Mouse (Mus musculus) testis, postnatal 14 days (tissue): ENCODE results near the gene Grm8.

Source experiments
- DNase-seq: peaks from one replicate; pipeline ENCODE4 v3.0.0; 2021; ENCODE audit warnings: low spot score

The Grm8 gene

DNA sequence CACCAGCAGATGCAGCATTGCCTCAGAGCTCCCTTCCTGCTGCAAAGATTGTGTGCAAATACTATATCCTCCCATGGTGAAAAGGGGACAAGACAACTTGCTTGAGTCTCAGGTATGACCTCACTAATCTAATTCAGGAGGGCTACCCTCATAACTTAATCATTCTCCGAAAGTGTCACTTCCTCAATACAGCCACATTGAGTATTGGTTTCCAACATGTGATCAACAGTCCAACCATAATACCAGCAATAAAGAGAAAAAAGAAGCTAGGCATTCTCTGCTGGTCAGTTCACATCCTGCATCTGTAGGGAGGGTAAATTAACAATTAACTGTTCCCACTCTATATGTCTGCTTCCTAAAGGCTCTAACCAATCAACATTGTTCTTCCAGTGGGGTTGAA is 94.2 kb downstream of the Grm8 start:
- DNase-seq: no peak

DNA sequence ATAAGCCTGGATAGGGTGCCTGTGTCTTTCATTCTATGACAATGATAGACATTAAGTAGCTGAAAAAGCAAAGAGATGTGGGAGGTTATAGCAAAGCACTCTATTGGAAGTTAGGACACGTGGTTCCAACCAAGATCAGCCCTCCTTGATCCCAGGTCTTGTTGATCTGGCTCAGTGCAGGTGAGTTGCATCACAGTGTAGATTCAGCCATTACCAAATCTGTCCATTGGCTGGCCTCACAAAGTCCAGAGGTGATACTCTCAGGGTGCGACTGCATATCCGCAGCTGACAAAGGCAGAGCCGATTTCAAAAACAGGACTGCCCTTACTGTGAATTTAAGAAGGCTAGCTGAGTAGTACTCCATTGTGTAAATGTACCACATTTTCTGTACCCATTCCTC is 103.0 kb downstream of the Grm8 start:
- DNase-seq: no peak

DNA sequence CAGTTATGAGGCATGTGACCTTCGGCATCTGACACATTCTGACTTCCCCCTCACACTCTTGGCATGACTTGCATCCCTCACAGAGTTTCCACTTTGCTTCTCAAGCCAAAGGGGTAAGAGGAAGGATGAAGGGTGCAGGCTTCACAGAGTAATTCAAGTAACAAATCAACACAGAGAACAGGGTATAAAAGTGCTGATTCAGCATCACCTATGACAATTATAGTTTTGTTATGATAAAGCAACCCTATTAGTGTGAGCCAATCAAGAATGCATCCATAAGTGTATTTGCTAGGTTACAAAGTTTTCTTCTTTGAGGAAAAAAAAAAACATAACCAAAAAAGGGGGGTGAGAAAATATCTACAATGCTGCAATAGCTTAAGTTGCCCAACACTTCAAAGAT is 117.3 kb downstream of the Grm8 start:
- no peak for DNase-seq

DNA sequence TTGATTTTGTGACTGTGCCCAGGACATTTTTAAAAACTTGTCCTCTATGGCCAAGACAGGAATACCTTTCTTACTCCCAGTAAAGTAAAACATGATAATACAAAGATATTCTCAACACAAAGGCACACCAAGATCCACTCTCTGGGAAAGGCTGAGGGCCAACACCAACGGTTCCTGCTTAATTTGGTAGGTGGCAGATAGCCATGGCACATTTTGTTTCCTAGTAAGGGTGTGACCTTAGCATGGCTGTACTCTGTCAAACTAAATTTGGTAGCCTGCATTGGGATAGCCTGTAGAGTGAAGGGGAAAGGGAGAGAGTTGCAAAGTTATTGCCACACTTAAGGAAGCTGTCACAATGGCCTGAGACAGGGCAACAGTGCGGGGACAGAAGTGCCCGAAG is 128.0 kb downstream of the Grm8 start:
- DNase-seq: no peak

DNA sequence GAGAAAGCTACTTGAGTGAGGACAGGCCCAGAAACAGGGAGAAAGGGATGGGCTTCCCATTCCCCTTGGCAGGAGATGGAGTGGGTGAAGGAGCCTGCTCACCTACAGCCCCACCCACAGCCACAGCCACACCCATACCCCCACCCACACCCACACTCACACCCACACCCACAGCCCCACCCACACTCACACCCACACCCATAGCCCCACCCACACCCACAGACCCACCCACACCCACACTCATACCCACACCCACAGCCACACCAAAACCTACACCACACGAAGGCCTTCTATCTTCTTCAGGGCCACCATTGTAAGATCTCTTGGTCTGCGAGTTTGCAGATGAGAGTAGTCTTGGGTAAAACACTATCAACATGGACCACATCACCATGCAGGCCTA is 137.7 kb downstream of the Grm8 start:
- no peak for DNase-seq

DNA sequence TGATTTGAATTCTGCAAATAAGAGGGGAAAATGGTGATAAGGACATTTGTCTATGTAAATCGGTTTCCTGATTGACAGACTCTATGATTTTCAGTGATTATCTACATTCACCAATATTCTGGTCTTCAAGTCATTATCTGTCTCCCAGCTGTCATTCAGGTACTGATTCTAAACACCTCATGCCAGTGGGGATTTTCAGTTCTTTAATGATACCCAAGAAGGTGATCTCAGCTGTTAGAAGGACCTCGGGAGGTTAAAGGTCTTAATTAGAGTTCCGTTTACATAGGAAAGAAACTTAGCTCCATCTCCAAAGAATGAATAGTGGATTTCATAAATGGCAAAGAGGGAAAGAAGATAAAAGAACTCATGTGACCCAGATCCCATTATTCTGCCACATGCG is 143.7 kb downstream of the Grm8 start:
- no peak for DNase-seq

DNA sequence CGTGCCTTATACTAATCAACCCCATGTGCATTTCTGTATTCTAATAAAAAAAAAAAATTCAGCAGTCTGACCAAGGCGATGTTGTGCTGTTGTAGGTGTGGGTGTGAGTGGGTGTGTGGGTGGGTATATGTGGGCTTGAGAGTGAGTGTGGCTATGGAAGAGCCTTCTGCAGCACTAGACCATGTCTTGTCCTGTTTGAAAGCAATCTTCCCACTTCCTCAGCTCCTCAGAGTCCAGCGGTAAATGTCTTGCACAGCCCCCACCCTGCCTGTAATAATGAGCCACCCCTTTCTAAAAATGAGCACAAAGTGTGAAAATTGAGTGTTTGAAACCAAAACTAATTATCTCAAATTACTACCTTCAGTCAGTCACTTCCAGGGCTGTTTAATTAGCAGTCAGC is 152.4 kb downstream of the Grm8 start:
- no peak for DNase-seq

DNA sequence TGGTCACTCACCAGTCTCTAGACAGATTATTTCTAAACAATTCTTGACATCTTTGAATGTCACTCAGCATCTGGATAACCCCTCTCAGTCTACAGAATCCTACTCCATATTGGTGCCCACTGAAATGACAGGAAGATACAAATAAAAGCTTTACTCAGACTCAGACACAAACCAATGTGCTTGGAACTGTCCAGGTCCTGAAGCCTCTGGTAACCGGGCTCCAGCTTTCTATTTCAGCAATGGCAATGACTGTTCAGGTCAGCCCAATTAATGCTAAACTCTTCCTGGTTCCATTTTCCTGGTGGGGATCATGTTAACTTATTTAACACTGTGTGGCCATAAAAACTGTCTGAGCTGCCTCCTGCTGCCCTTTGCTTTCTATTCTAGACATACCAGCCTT is 153.0 kb downstream of the Grm8 start:
- no peak for DNase-seq

DNA sequence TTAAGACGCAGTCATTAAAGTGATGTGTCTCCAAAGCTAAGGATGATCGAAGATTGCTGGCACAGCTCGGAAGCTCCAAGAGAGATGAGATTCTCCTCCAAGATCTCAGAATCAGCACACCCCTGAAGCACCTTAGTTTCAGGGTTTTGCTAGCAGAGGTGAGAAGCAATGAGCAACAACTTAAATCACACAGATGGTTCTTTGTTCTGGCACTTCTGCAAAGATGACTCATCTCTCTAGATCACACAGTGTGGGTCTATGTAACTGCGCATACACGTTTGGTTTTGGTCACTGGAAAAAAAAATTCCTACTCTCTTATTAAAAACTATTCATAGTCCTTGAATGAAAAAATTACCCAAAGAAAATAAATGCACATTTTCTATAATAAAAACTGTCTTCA is 157.6 kb downstream of the Grm8 start:
- no peak for DNase-seq

DNA sequence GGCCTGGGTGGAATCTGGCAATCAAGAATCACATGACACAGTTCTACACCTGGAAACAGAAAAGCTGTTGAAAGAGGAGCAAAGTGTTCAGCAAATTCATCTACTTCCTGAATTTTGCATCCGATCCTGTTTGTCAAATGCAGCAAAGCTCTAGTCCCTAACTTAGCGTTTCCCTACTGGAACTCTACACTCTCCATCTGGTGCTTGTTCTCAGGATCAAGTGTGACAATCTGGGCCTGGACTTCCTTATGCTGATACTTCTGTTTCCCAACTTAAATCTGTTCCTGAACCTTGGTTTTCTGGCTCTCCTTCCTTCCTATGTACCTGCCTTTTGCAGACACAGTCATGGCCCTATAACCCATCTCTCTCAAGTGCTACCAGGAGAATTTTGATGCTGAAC is 166.1 kb downstream of the Grm8 start:
- no peak for DNase-seq

DNA sequence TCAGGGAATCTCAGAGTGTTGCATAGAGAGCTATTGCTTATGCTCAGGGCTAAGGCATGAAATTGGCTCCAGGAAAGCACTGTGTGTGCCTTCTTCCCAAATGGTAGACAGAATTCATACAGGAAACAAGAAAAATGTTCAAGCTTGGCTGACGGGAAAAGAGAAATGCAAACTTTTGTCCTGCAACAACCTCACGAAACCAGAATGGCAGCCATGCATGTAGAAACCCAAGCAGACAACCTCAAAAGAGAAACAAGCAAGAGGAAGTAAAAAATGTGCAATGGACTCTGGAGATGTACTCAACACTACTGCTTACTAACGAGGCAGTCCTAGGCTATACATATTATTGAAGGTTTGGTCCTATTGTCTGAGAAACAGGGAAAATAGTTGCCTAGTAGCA is 167.9 kb downstream of the Grm8 start:
- no peak for DNase-seq

DNA sequence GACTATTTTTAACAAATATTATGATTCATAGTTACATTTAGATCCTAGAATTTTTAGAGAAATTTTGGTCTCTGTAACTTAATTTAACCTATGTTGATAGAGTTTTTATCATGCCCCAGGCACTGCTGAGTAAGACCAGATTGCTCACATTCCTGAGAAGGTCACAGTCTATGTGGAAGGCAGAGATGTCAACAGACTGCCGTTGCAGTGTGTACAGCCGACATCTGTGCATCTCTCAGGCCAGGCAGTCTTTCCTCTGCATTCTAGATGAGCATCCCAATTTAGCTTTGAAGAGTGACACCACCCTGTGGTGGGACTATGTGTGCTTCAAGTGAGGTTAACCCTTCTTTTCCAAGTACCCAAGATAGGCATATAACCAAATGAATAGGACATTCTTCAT is 169.7 kb downstream of the Grm8 start:
- no peak for DNase-seq

DNA sequence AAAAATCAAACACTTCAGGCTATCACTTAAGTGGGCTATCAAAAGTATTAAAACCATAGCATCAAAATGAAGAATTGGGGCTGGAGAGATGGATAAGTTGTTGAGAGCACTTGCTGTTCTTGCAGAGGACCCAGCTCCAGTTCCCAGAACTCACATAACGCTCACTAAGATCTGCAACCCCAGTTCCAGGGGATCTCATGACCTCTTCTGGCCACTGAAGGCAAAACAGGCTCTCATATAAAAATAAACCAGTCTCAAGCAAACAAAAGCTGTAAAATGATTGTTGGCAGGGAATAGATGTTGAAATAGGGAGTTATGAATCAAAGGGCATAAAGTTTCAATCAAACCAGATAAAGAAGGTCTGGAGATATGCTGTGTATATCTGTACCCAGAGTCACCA is 171.1 kb downstream of the Grm8 start:
- no peak for DNase-seq

DNA sequence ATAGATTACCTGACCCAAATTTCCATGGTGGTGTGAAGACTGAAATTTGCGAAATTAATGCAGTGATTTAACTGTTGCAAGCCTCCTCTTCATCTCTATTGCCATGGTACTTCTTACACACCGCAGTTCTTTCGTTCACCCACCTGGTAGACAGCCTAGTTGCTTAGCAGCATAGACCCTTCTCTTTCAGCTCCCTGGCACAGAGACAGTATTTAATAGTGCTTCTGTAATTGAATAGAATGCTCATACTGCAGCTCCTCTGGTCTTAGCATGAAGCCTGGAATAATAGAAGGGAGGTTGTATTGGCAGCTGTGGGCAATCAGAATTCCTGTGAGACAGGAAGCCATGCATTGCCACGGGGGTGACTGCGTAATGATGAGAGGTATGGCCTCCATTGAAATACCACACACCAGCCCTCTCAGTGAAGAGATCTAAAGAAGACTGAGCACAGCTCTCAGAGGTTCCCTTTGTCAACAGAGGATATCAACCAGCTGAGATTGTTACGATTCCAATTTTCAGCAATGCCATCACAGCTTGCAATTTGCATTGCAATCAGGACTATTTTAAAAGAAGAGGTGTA is 178.6 kb downstream of the Grm8 start:
- no peak for DNase-seq

DNA sequence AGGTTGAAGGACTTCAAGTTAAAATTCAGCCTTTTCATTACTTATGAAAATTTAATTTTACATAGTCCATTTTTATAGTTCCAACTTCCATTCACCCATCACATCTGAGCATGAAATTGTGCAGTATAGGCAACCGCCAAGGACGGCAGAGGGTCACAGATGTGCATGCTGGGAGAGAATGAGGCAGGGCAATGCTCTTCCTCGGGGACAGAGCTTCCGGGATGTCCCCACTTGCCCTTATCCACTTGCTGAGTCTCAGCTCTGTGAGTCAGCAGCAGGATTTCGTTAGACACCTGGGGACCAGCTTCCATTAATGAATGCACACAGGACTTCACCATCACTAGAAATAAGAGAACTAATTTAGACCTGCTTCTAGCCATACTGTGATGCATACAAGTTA is 183.5 kb downstream of the Grm8 start:
- DNase-seq: no peak

DNA sequence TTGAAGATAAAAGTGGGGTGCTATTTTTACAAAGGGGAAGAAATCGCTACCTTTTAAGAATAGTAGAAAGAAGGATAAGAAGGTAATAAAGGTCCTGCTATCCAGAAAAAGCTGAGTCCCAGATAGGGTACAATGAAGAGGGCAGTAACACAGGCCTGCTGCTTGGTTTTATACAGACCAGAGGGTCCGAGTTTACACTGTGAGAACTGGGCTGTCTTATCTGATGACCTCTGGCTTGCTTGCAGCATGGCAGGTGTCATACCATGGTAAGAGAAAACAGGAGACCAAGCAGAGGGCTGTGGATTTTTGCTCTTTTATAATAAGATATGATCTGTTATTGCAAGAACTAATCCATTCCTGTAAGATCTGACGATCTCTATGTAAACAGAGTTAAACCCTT is 206.9 kb downstream of the Grm8 start:
- DNase-seq: no peak

DNA sequence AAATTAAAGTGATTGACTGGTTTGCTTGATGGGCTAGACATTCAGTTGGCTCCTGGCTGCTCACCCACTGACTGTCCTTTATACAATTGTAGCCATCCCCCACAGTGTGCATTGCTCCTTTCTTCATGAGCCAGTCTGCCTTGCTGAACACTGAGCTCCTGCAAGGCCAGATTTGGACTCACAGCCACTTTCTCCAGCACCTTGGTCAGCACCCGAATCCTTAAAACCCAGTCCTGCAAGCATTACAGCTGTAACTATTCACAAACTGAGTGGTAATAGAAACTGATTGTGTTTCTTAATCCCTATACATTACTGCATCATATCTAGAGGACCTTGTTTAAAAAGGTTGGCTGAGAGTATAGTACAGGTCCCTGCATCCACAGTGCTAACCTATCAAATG is 221.7 kb downstream of the Grm8 start:
- DNase-seq: no peak

DNA sequence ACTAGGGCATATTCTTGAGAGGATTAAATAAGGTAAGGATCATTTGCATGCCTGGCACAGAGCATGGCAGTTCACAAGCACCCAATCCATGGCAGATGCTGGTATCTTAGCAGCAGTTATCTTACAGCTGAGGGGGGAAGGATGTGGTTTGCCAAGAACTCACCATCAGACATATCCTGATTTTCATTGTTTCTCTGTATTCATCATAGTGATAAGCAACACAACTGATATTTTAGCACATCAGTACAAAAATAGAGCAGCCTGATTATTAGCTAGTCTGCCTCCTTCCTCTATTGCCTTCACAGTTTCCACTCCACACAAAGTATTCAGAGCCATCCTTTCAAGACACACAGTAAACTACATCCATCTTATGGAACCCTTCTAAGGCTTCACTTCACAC is 230.6 kb downstream of the Grm8 start:
- DNase-seq: no peak

DNA sequence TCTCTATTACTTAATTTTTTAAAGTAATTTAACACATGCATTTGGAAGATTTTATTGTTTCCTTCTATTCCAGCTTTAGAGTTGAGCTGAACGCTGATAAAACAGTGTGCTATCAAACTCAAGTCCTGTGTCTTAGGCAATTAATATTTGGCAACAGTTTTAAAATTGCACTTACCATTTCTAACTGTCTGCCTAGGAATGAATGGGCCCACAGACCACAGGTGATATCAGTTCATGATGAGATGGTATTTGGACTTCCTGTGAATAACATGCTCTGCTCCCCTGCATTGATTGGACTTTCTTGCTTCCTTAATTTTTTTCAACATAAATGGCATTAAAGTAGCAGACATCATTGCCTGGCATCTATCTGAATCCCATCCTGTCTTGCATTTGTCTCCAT is 232.8 kb downstream of the Grm8 start:
- no peak for DNase-seq

DNA sequence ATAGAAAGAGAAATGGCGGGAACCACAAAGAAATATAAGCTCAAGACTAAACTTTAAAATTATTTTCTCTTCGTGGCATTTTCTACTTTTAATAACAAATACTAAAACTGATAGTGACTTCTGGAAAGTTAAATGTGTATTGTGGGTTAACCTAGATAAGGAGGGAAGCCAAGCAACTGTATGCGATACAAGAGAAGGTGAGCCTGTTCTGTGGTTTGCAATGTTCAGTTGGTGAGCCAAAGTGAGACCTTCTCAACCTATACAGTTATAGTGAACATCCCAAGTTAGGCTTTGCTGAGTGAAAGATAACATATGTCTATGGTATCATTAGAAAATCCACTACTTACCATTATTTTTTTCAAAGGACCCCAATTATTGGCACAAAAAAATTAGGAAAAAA is 233.6 kb downstream of the Grm8 start:
- DNase-seq: no peak

DNA sequence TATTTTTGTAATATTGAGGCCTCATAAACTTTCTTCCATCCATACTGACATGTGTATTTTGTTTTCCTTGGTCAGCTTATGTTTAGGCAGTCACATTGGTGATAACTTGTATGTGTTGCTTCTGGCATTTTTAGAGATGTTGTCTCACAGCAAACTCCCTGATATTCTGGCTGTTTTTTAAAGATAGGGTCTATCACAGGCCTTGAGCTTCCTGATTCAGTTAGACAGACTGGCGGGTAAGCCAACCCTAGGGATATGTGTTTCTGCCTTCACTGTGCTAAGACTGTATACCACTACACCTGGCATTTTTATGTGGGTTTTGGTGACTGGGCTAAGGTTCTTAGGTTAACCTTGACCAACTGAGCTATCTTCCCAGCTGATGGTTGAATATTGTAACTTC is 239.8 kb downstream of the Grm8 start:
- no peak for DNase-seq

DNA sequence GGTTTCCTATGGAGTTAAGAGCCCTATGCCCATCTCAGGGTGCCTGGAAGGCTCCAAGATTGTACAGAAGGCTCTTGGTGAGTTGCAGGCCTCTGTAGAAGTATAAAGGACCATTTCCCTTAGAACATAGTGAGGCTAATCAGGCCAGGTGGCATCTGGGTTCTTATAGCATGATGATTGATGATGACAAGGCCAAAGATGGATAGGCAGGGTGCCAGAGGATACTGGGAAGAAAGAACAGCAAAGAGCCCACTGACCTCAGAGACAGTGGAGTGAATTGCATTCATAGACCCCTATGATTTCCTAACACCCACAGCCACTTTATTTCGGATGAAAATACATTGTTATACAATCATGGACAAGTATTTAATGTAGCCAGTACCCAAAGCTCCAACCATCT is 242.1 kb downstream of the Grm8 start:
- DNase-seq: no peak

DNA sequence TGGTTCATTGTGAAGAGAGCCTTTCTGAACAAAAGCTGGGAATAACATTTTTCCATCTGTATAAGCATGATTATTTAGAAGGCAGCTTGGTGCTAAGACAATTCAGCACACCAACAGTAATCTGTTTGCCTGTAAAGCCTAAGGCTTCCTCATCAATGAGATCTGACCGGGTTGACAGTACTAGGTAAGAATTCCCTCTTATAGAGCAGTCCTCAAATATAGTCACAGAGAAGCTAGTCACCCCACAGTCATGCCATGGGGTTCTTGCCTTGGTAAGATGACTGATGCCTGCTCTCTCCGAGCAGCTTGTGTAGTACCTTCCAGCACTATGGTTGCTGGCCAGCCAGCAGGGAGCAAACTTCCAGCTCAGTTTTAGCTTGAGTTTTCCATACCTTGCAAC is 246.6 kb downstream of the Grm8 start:
- DNase-seq: no peak

DNA sequence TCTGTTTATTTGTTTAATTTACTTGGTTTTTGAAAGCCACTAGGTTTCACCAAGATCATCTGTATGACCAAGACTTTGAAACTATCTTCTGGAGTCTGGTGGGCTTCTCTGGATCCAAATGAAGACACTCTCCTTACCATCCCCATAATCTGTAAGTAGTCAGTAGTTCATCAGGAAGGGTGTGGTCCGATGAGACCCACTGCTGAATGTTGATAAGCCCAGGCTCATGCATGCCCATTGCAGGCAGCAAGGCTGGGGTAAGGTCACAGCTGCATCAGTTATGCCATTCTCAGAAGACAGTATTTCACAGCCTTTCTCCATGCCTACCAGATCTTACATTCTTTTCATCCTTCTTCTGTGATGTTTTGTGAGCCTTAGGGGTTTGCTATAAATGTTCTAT is 247.1 kb downstream of the Grm8 start:
- DNase-seq: no peak

DNA sequence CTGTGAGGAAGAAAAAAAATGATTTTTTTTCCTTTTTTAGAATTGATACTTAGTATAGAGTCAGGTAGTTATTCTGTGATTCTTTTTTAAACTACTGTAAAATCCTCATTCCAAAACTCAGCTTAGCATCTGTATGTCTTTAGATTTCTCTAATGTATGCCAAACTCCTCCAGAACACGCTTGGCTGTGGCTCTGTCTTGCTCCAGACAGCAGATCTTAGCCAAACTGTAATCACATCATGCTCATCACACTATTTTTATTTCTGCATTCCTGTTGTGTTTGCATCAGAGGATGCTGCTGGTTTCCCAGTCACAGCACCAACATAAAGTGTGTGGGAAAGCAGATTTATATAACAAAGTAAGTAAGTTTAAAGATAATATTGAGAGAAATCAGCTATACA is 249.2 kb downstream of the Grm8 start:
- DNase-seq: no peak
